Mouse (Mus musculus): ENCODE results near the gene Reln. TPM values are rescaled to one million over a fixed set of nuclear protein-coding genes. Genes with fewer than 3 reads are reported as not detected.

The Reln gene
- total and polyA plus RNA-seq, 2 experiments: 40.5 to 78.3 TPM

DNA sequence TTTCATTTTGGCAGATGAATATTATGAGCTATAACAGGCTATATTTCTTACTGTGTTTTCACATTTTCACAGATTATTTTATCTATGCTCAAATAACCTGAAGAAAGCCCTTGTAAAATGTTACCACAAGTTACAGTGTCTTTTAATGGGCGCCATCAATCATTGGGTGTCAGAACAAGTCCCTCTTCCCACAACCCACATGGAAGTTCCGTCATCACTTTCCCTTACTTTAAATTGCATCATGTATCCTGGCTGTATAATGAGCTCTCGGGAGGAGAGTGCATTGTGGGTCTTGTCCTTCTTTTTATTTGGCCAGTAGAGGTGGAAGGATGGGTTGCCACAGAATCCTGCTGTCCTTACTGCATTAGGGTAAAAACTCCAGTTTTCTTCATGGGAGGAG, 434.8 kb downstream of the Reln start:
- Histone ChIP-seq H3K4me1 (ENCODE audit: control insufficient read depth, insufficient read depth, low read length) (no peaks in the 10 kb centered on the region), H3K27ac (replicated peaks; ENCODE audit: insufficient read depth, low read depth, low read length) (no peak overlapping the region), H3K36me3 (ENCODE audit: control insufficient read depth, insufficient read depth, low read length) (no peaks in the 10 kb centered on the region), H3K4me3 (ENCODE audit: insufficient read depth, low read depth, low read length) (no peak overlapping the region), H3K9ac (ENCODE audit: low read depth, low read length) (no peak overlapping the region), H3K79me2 (ENCODE audit: control insufficient read depth, insufficient read depth, low read length) (no peaks in the 10 kb centered on the region), H3K27me3 (ENCODE audit: control insufficient read depth, insufficient read depth, low read length) (no peaks in the 10 kb centered on the region)
- WGBS: 93% methylated on average over 3 of the region's 3 CpGs
- no peak for DNase-seq (ENCODE audit: extremely low read depth, low read depth, low spot score)
- TF ChIP-seq CTCF (IDR thresholded peaks at IDR 0.05; ENCODE audit: low read depth, low read length) (no peak), POLR2A (IDR thresholded peaks at IDR 0.05; ENCODE audit: extremely low read depth, insufficient read depth, low read length) (no peak)

DNA sequence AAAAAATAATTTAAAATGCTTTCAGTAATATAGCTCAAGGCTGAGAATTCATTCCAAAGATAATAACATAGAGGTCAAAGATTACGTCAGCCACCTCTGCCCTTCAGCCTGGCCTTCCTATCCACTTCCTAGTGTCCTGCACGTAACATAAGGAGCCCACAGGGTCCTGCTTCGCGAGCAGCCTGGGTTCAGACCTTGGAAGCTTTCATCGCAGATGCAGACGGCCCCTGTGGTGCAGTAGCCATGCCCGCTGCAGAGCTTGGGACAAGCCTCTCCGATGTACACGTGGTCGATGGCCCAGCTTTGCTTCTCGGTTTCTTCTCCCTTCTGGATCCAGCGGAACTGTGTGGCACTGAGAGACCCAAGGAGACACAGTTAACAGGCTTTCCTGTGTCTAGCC, 443.1 kb downstream of the Reln start:
- TF ChIP-seq POLR2A (IDR thresholded peaks at IDR 0.05; ENCODE audit: extremely low read depth, insufficient read depth, low read length) (no peak), CTCF (IDR thresholded peaks at IDR 0.05; ENCODE audit: low read depth, low read length) (no peak)
- Histone ChIP-seq H3K27me3 (ENCODE audit: control insufficient read depth, insufficient read depth, low read length) (no peaks in the 10 kb centered on the region), H3K36me3 (ENCODE audit: control insufficient read depth, insufficient read depth, low read length) (no peaks in the 10 kb centered on the region), H3K79me2 (ENCODE audit: control insufficient read depth, insufficient read depth, low read length) (no peaks in the 10 kb centered on the region), H3K27ac (replicated peaks; ENCODE audit: insufficient read depth, low read depth, low read length) (no peak overlapping the region), H3K4me1 (ENCODE audit: control insufficient read depth, insufficient read depth, low read length) (no peaks in the 10 kb centered on the region), H3K4me3 (ENCODE audit: insufficient read depth, low read depth, low read length) (no peak overlapping the region), H3K9ac (ENCODE audit: low read depth, low read length) (no peak overlapping the region)
- WGBS: 74% methylated on average over 12 of the region's 12 CpGs
- no peak for DNase-seq (ENCODE audit: extremely low read depth, low read depth, low spot score)

DNA sequence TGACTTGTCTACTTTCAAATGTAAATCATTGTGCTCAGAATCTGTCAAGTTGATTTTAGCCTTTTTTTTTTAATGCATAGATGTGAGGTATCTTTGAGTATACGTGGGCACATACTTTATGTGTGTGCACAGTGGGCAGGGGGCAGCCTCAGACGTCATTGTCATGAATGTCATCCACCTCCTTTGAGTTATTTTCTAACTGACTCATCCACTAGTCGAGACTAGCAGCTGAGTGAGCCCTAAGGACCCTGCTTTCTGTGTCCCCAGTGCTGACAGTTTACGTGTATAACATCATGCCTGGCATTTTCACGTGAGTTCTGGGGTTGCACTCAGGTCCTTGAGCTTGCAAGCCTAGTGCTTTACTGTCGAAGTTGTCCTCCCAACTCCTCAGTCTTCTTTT, 443.6 kb downstream of the Reln start:
- H3K27ac ChIP-seq (replicated peaks; ENCODE audit: insufficient read depth, low read depth, low read length): no peak overlapping the region
- no peak overlapping the region for H3K9ac ChIP-seq (ENCODE audit: low read depth, low read length)
- WGBS: 77% methylated on average over 6 of the region's 6 CpGs
- no peak for DNase-seq (ENCODE audit: extremely low read depth, low read depth, low spot score)
- no peaks in the 10 kb centered on the region for H3K36me3 ChIP-seq (ENCODE audit: control insufficient read depth, insufficient read depth, low read length)
- no peak overlapping the region for H3K4me3 ChIP-seq (ENCODE audit: insufficient read depth, low read depth, low read length)
- no peaks in the 10 kb centered on the region for H3K79me2 ChIP-seq (ENCODE audit: control insufficient read depth, insufficient read depth, low read length)
- no peaks in the 10 kb centered on the region for H3K4me1 ChIP-seq (ENCODE audit: control insufficient read depth, insufficient read depth, low read length)
- no peaks in the 10 kb centered on the region for H3K27me3 ChIP-seq (ENCODE audit: control insufficient read depth, insufficient read depth, low read length)
- TF ChIP-seq POLR2A (IDR thresholded peaks at IDR 0.05; ENCODE audit: extremely low read depth, insufficient read depth, low read length) (no peak), CTCF (IDR thresholded peaks at IDR 0.05; ENCODE audit: low read depth, low read length) (no peak)

DNA sequence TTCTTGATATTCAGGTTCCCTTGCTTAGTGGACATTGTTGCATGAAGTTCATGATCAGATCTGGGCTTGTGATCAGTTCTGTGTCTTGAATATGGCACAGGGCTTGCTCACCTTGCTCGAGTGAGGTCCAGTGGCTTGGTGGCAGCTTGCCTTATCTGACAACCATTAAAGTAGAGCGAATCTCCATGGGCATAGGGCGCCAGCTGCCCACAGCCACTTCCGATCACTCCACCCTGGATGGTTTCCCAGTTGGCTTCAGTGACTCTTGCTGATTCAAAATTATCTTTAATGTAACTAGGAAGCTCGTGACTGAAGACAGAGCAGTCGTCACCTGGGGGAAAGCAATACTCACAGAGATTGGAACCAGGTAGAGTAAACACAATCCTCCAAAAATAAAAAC, 445.6 kb downstream of the Reln start:
- no peak for DNase-seq (ENCODE audit: extremely low read depth, low read depth, low spot score)
- Histone ChIP-seq H3K36me3 (ENCODE audit: control insufficient read depth, insufficient read depth, low read length) (no peaks in the 10 kb centered on the region), H3K9ac (ENCODE audit: low read depth, low read length) (no peak overlapping the region), H3K27me3 (ENCODE audit: control insufficient read depth, insufficient read depth, low read length) (no peaks in the 10 kb centered on the region), H3K27ac (replicated peaks; ENCODE audit: insufficient read depth, low read depth, low read length) (no peak overlapping the region), H3K4me3 (ENCODE audit: insufficient read depth, low read depth, low read length) (no peak overlapping the region), H3K4me1 (ENCODE audit: control insufficient read depth, insufficient read depth, low read length) (no peaks in the 10 kb centered on the region), H3K79me2 (ENCODE audit: control insufficient read depth, insufficient read depth, low read length) (no peaks in the 10 kb centered on the region)
- TF ChIP-seq CTCF (IDR thresholded peaks at IDR 0.05; ENCODE audit: low read depth, low read length) (no peak), POLR2A (IDR thresholded peaks at IDR 0.05; ENCODE audit: extremely low read depth, insufficient read depth, low read length) (no peak)
- WGBS: 83% methylated on average over 6 of the region's 6 CpGs

DNA sequence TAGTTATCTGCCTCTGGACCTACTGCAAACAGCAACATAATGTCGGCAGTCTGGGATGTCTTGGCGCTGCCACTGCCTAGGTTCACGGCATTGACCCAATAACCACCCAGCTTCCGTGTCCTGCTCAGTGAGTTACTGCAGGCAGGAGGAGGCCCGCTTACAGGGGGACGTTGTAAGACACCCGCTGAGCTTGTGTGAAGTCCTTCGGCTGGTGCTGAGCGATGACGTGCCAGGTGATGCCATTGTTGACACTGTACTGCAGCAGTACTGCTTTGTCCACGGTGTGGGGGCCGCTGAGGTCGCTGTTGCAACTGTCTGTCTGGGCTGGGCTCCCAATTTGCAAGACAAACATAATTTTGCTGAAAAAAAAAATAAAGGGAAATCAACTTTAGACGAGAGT, 447.9 kb downstream of the Reln start:
- no peak overlapping the region for H3K4me3 ChIP-seq (ENCODE audit: insufficient read depth, low read depth, low read length)

DNA sequence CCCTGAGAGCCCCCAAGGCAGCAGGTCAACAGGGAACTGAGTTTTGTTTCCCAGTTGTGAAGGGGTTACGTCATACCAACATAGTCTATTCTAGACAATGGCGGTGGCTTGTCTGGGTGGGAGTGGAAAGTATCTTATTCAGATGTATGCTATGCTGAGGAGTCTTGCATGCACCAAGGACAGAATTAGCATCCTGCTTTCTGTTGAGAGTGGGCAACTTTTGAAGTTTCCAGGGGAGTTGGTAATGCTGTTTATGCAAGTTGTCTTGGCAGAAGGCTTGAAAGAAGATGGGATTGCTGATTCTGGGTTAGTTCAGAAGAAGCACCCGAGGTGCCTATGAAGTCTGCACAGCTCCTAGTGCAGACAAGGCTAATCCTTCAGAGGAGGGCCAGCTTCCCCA, 450.3 kb downstream of the Reln start:
- no peaks in the 10 kb centered on the region for H3K36me3 ChIP-seq (ENCODE audit: control insufficient read depth, insufficient read depth, low read length)
- no peaks in the 10 kb centered on the region for H3K27me3 ChIP-seq (ENCODE audit: control insufficient read depth, insufficient read depth, low read length)
- no peak overlapping the region for H3K9ac ChIP-seq (ENCODE audit: low read depth, low read length)
- H3K4me1 ChIP-seq (ENCODE audit: control insufficient read depth, insufficient read depth, low read length): no peaks in the 10 kb centered on the region
- TF ChIP-seq POLR2A (IDR thresholded peaks at IDR 0.05; ENCODE audit: extremely low read depth, insufficient read depth, low read length): no peak
- no peak for TF ChIP-seq CTCF (IDR thresholded peaks at IDR 0.05; ENCODE audit: low read depth, low read length)
- H3K79me2 ChIP-seq (ENCODE audit: control insufficient read depth, insufficient read depth, low read length): no peaks in the 10 kb centered on the region
- no peak for DNase-seq (ENCODE audit: extremely low read depth, low read depth, low spot score)
- no peak overlapping the region for H3K4me3 ChIP-seq (ENCODE audit: insufficient read depth, low read depth, low read length)
- H3K27ac ChIP-seq (replicated peaks; ENCODE audit: insufficient read depth, low read depth, low read length): no peak overlapping the region
- 88% methylated on average over 3 of the region's 3 CpGs for WGBS

More for the DNA sequence above, 447.9 kb downstream of the Reln start:
- peak; percentile 13 for DNase-seq (ENCODE audit: extremely low read depth, low read depth, low spot score)
- Histone ChIP-seq H3K79me2 (ENCODE audit: control insufficient read depth, insufficient read depth, low read length) (no peaks in the 10 kb centered on the region), H3K9ac (ENCODE audit: low read depth, low read length) (no peak overlapping the region), H3K27ac (replicated peaks; ENCODE audit: insufficient read depth, low read depth, low read length) (no peak overlapping the region), H3K36me3 (ENCODE audit: control insufficient read depth, insufficient read depth, low read length) (no peaks in the 10 kb centered on the region), H3K27me3 (ENCODE audit: control insufficient read depth, insufficient read depth, low read length) (no peaks in the 10 kb centered on the region), H3K4me1 (ENCODE audit: control insufficient read depth, insufficient read depth, low read length) (no peaks in the 10 kb centered on the region)
- no peak for TF ChIP-seq POLR2A (IDR thresholded peaks at IDR 0.05; ENCODE audit: extremely low read depth, insufficient read depth, low read length)
- 31% methylated on average over 14 of the region's 14 CpGs for WGBS

All from liver, adult 2 months (tissue).